Mouse (Mus musculus) forebrain, embryonic 14.5 days (tissue): ENCODE results near the gene Apobec3. TPM values are rescaled to one million over a fixed set of nuclear protein-coding genes. Genes with fewer than 3 reads are reported as not detected.

Experiments
- ATAC-seq: fragments of 200-750 bp; cut with Nextera tagmentation; 2 replicates; pipeline ENCODE4 v1.8.0; 2017; ENCODE audit warnings: mild to moderate bottlenecking, moderate library complexity
- DNase-seq: peaks from one replicate; pipeline ENCODE4 v3.0.0-alpha.2; 2015; ENCODE audit warnings: low spot score
- H3K27ac ChIP-seq: fragments of 300-500 bp; sonication (generic); 2 replicates; pipeline ENCODE4 v1.5.1; 2014; ENCODE audit warnings: low read depth, mild to moderate bottlenecking, control low read depth, low read length, moderate library complexity
- H3K27me3 ChIP-seq: fragments of 300-500 bp; sonication (generic); replicated peaks from 2 replicates; pipeline ENCODE4 v1.6.1; 2014; ENCODE audit warnings: low read length, control low read depth, mixed read lengths; ENCODE audit not compliant: control insufficient read depth, insufficient read depth
- H3K36me3 ChIP-seq: fragments of 300-500 bp; sonication (generic); 2 replicates; pipeline ENCODE4 v1.6.1; 2014; ENCODE audit warnings: low read length, control low read depth; ENCODE audit not compliant: control insufficient read depth, insufficient read depth
- H3K4me1 ChIP-seq: fragments of 300-500 bp; sonication (generic); 2 replicates; pipeline ENCODE4 v1.6.1; 2014; ENCODE audit warnings: antibody characterized with exemption, low read length, control low read depth; ENCODE audit not compliant: control insufficient read depth, insufficient read depth
- H3K4me2 ChIP-seq: fragments of 300-500 bp; sonication (generic); 2 replicates; pipeline ENCODE4 v1.6.1; 2014; ENCODE audit warnings: mild to moderate bottlenecking, control low read depth, low read length
- H3K4me3 ChIP-seq: fragments of 300-500 bp; sonication (generic); 2 replicates; pipeline ENCODE4 v1.5.1; 2014; ENCODE audit warnings: low read depth, low read length, control low read depth
- H3K9ac ChIP-seq: fragments of 300-500 bp; sonication (generic); 2 replicates; pipeline ENCODE4 v1.6.1; 2014; ENCODE audit warnings: mild to moderate bottlenecking, low read length, control low read depth, moderate library complexity
- H3K9me3 ChIP-seq: fragments of 300-500 bp; sonication (generic); replicated peaks from 2 replicates; pipeline ENCODE4 v1.6.1; 2016; ENCODE audit warnings: low read length, control low read depth, mixed read lengths; ENCODE audit not compliant: control insufficient read depth
- WGBS: fragments of 180-500 bp; shearing (Covaris S2); extraction: QIAGEN DNeasy Blood & Tissue Kit; methylation state at CpG from one replicate; pipeline ENCODE4 v1.1.7; 2014; 5-methylcytosine and 5-hydroxymethylcytosine counted together
- polyA plus RNA-seq: library from polyadenylated mRNA; unstranded; fragments of >200 nt; fragmentation: Nextera tagmentation; extraction: Ambion mirVana; gene quantifications from 2 replicates; pipeline ENCODE4 v1.2.1, GENCODE M21; 2014

The Apobec3 gene
- polyA plus RNA-seq, 1 experiment from 2014 or later, result 5.6 TPM

GRCm38 (mm10) chr15:79873995-79874394 lies 17.5 kb upstream of the Apobec3 start:
- Histone ChIP-seq H3K4me1 (no peaks in the 10 kb centered on the region), H3K27ac (no peak overlapping the region), H3K9ac (no peak overlapping the region), H3K4me2 (no peak overlapping the region), H3K36me3 (no peaks in the 10 kb centered on the region), H3K27me3 (no peaks in the 10 kb centered on the region), H3K9me3 (no peaks in the 10 kb centered on the region), H3K4me3 (no peak overlapping the region)
- ATAC-seq, result no peak
- DNase-seq, result no peak
- WGBS, result 77% methylated on average over 2 of the region's 2 CpGs

- no peaks in the 10 kb centered on the region for H3K27me3 ChIP-seq
Measured at GRCm38 (mm10) chr15:79875261-79875995, 16.0 kb upstream of the Apobec3 start.

GRCm38 (mm10) chr15:79878725-79879136 lies 12.7 kb upstream of the Apobec3 start:
- ATAC-seq (no peak), DNase-seq (no peak)
- Histone ChIP-seq H3K4me3 (no peak overlapping the region), H3K27ac (peak overlapping the region; percentile 50), H3K4me2 (0 out of 2 replicates have a peak overlapping the region, but pooled peaks have one; percentile 7), H3K9me3 (no peaks in the 10 kb centered on the region), H3K4me1 (no peaks in the 10 kb centered on the region), H3K27me3 (no peaks in the 10 kb centered on the region), H3K9ac (no peak overlapping the region), H3K36me3 (no peaks in the 10 kb centered on the region)
- WGBS, result 80% methylated on average over 6 of the region's 6 CpGs

More at GRCm38 (mm10) chr15:79875261-79875995, 16.0 kb upstream of the Apobec3 start:
- DNase-seq (no peak), ATAC-seq (no peak)
- H3K9me3 ChIP-seq, result no peaks in the 10 kb centered on the region
- WGBS, result 86% methylated on average over 18 of the region's 18 CpGs
- H3K4me1 ChIP-seq, result no peaks in the 10 kb centered on the region
- H3K4me2 ChIP-seq, result no peak overlapping the region
- no peaks in the 10 kb centered on the region for H3K36me3 ChIP-seq
- no peak overlapping the region for H3K27ac ChIP-seq
- no peak overlapping the region for H3K9ac ChIP-seq
- H3K4me3 ChIP-seq, result no peak overlapping the region

GRCm38 (mm10) chr15:79879319-79879718 lies 12.1 kb upstream of the Apobec3 start:
- Histone ChIP-seq H3K9me3 (no peaks in the 10 kb centered on the region), H3K4me1 (no peaks in the 10 kb centered on the region), H3K4me3 (no peak overlapping the region), H3K4me2 (0 out of 2 replicates have a peak overlapping the region, but pooled peaks have one; percentile 7), H3K27ac (peak overlapping the region; percentile 50), H3K9ac (no peak overlapping the region), H3K36me3 (no peaks in the 10 kb centered on the region), H3K27me3 (no peaks in the 10 kb centered on the region)
- 39% methylated on average over 13 of the region's 13 CpGs for WGBS
- peak; percentile 94 for DNase-seq
- peak; percentile 32; the same call in 1 of the 2 replicates for ATAC-seq

- no peak overlapping the region for H3K9ac ChIP-seq
- no peak overlapping the region for H3K4me3 ChIP-seq
- H3K4me2 ChIP-seq, result no peak overlapping the region
- H3K9me3 ChIP-seq, result no peaks in the 10 kb centered on the region
- 79% methylated on average over 3 of the region's 3 CpGs for WGBS
- ATAC-seq (no peak), DNase-seq (no peak)
- H3K36me3 ChIP-seq, result no peaks in the 10 kb centered on the region
- no peaks in the 10 kb centered on the region for H3K27me3 ChIP-seq
- H3K27ac ChIP-seq, result no peak overlapping the region
- H3K4me1 ChIP-seq, result no peaks in the 10 kb centered on the region
Measured at GRCm38 (mm10) chr15:79880477-79880876, 11.0 kb upstream of the Apobec3 start.

GRCm38 (mm10) chr15:79882623-79883267 lies 8.7 kb upstream of the Apobec3 start:
- ATAC-seq (peak; percentile 56), DNase-seq (peak; percentile 84)
- Histone ChIP-seq H3K4me2 (peak overlapping the region; percentile 67), H3K36me3 (no peaks in the 10 kb centered on the region), H3K27me3 (no peaks in the 10 kb centered on the region), H3K9me3 (no peaks in the 10 kb centered on the region), H3K27ac (peak overlapping the region; percentile 86), H3K4me3 (peak overlapping the region; percentile 45), H3K4me1 (no peaks in the 10 kb centered on the region), H3K9ac (peak overlapping the region; percentile 68)
- 27% methylated on average over 19 of the region's 19 CpGs for WGBS

GRCm38 (mm10) chr15:79883352-79883822 lies 8.1 kb upstream of the Apobec3 start:
- H3K27ac ChIP-seq, result peak overlapping the region; percentile 86
- DNase-seq (peak; percentile 94), ATAC-seq (peak; percentile 91)
- H3K4me2 ChIP-seq, result peak overlapping the region; percentile 67
- H3K4me3 ChIP-seq, result peak overlapping the region; percentile 45
- under 1% methylated on average over 30 of the region's 30 CpGs for WGBS
- H3K9me3 ChIP-seq, result no peaks in the 10 kb centered on the region
- no peaks in the 10 kb centered on the region for H3K27me3 ChIP-seq
- H3K36me3 ChIP-seq, result no peaks in the 10 kb centered on the region
- peak overlapping the region; percentile 68 for H3K9ac ChIP-seq
- H3K4me1 ChIP-seq, result no peaks in the 10 kb centered on the region

- DNase-seq (no peak), ATAC-seq (no peak)
- H3K27me3 ChIP-seq, result no peaks in the 10 kb centered on the region
- H3K4me1 ChIP-seq, result no peaks in the 10 kb centered on the region
- H3K9ac ChIP-seq, result no peak overlapping the region
- no peak overlapping the region for H3K27ac ChIP-seq
- WGBS, result 85% methylated on average over 5 of the region's 5 CpGs
- H3K4me3 ChIP-seq, result no peak overlapping the region
- H3K9me3 ChIP-seq, result no peaks in the 10 kb centered on the region
- H3K36me3 ChIP-seq, result no peaks in the 10 kb centered on the region
- H3K4me2 ChIP-seq, result no peak overlapping the region
Measured at GRCm38 (mm10) chr15:79884820-79885219, 6.6 kb upstream of the Apobec3 start.

GRCm38 (mm10) chr15:79892213-79892541 lies 718 bp downstream of the Apobec3 start:
- Histone ChIP-seq H3K9me3 (no peaks in the 10 kb centered on the region), H3K27ac (no peak overlapping the region; the same call in 1 of the 2 replicates), H3K4me2 (peak overlapping the region; percentile 59), H3K27me3 (no peaks in the 10 kb centered on the region), H3K4me3 (peak overlapping the region; percentile 30), H3K36me3 (no peaks in the 10 kb centered on the region), H3K9ac (peak overlapping the region; percentile 59), H3K4me1 (0 out of 2 replicates have a peak, but pooled peaks cover 8% of the 10 kb centered on the region)
- peak; percentile 72 for DNase-seq
- ATAC-seq, result peak; percentile 75
- WGBS, result 0% methylated on average over 11 of the region's 12 CpGs
